Mouse (Mus musculus) cerebellum, postnatal 10 days (tissue): ENCODE results near the gene Rbfox1.

Experiments used
- DNase-seq, 2 experiments: peaks; one replicate each; pipeline ENCODE4 v3.0.0; 2021; ENCODE audit warnings: mixed read lengths in 2 of 2

Gene Rbfox1

DNA sequence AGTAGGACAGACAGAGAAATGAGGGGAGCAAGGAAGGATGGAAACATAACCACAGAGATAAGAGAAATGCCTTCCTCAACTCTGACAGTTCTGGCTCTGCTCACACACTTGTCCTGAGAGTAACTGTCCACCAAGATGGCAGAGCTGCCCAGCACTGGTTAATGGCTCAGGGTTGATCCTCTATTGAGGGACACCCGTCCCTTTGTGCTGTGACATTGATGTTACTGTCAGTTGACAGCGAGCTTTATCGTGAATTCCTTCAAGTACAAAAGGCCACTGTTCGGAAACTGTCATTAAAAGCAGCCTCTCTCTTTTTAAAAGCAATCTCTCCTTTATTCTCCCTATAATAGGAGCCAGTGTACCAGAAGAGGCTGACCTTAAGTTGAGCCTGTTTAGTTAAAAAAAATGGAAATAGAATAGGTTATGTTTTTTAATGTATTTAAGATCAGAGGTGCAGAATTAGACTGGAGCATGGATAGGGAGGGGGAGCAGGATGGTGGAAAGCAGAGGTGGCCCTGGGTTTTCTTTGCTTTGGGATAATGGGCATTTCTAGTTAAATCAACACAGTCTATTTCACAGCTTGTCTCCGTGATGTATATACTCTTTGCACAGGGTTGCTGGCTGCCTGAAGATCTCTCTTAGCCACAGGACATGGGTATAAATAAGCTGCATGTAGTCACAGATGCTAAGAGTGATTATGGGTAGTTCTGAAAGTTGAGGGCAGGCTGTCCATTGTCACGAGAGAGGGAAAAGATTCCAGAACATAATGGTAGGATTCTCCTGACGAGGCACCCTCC is 212.3 kb downstream of the Rbfox1 start:
- DNase-seq = no peak

DNA sequence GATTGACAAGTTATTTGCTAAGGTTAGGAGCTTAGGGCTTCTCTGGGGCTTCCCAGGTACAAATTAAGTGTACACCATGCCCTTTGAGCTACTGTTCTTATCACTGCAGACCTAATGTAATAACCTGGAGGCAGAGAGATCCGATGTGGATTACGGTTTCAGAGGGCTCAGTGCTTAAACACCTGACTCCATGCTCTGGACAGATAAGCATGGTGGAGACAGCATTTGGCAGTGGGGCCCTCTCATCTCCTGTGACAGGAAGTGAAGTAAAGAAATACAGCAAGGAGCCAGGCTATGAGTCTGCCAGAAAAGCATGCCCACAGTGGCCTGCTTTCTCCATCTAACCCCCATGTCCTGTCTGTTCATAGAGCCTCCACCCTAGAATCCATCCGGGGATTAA is 213.0 kb downstream of the Rbfox1 start:
- no peak for DNase-seq

DNA sequence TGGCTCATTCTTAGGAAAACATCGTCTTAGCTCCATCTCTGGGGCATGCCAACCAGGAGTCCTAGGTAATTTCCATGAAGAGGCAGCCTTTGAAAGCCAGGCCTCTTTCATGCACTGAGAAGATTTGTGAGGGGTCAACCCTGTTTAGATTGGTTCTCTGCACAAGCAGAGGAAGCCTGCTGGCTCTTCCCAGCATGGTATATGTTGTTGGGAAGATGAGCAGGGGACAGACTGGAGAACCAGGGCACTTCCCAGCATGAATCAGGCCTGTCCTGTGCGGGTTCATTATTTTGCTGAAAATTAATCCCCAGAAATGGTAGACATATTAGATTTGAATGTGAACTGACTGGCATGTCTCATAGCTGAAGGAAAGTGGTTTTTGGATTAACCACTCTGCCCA is 214.4 kb downstream of the Rbfox1 start:
- DNase-seq = no peak

DNA sequence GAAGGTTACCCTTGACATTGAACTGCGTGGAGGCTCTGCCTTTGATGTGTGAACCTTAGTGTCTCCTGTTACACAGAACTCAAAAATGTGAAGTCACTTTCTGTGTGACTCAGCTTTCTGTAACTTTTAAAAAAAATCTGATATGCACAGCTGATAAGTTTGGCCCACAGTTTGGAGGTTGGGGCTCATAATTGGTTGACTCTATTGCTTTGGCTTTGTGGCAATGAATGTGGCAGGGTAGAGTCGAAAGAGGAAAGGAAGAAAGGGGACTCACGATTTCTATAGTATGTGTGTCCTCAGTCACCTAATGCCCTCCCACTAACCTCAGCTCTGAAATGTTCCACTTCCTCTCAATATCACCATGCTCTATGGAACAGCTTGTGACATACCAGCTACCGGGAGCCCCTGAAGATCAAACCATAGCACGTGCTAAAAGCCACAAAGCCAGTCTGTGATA is 215.3 kb downstream of the Rbfox1 start:
- no peak for DNase-seq

DNA sequence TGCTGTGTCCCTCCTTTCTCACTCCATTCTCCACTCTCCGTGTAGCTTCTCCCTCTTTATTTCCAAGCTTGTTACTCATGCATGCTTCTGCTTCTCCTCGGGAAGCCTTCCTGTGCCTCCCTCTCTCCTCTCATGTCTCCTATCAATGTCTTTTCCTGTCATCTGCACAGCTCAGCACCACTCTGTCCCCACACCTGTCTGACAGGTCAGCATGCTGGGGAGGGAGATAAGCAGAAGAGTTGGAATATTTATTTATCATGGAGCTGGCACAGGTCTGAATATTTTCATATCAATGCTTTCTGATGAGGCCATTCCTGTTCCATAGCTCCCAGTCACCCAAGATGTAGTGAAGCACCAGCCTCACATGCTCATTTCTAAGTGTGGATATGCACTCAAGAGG is 218.6 kb downstream of the Rbfox1 start:
- DNase-seq = no peak

DNA sequence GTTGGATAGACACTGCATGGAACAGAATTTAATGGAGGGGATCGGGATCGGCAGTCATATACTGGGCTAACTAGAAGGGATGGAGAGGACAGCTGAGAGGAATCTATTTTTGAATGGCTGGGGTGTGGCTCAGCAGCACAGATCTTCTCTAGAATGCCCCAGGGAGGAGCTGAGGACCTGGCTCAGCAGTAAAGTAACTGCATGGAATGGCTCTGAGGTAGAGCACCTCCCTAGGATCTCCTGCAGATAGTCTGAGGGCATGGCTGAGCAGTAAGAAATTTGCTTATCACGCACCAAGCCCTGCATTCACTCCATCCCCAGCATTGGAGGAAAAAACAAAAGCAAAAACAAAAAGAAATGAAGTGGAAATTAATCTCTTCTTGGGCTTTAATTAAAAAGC is 225.0 kb downstream of the Rbfox1 start:
- no peak for DNase-seq

DNA sequence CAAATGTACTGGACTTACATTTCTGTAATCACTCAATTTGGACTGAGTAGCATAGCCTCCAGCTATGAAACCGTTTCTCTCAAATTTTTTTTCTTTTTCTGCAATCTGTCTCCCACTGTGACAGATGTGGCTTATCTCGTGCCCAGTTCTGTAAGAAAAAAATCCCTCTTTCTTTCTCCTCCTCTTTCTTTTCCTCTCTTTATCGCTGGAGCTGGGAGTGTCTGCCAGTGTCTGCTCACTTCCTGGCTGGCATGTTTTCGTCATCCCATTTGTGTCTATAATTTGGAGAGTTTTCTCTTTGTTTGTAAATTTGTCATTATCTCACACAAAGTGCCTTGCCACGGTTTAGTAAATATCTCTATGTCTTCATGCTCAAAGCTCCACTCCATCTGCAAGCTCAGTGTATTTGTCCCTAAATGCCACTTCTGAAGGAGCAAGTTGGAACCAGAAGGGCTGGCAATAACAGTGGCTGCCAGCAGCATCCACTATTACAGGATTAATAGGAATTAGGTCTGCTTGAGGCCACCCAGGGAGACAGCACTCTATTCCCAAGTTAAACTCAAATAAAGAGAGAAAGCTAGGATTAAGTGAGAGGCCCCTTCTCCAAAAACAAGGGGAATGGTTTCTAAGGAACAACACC is 228.8 kb downstream of the Rbfox1 start:
- DNase-seq = peak in 1 of 2 experiments; percentile 30

DNA sequence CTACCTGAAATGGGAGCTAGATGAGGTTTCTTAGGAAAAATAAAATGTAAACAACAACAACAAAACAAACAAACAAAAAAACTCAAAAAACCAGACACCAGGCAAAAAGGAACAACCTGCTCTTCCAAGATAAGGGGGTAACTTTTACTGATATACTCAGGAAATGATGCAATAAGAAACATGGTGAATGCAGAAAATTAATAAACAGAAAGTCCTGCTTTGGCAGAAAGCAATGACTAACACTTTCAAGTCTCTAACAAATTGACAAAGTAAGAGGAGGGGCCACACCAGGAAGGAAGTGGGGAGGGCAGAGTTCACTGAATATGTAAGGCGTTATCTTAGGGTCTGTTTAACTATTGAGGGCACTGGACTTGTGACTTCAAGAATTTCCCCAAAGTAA is 234.3 kb downstream of the Rbfox1 start:
- DNase-seq = no peak

DNA sequence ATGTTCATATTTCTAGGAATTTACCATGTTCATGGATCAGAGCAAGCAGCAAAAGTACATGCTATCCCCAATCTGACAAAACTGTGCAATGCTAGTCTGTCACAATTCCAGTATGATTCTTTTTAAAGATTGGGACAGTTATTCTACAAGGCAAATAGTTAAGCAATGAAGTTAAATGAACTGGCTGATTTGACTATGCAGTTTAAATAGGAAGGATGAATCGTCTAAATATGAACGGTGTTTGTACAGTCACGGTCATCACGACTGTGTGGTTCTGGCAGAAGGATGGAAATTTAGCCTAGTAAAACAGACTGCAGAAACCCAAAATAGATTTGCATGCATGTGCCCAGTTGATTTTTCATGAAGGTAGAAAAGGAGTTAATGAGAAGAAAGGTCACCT is 236.1 kb downstream of the Rbfox1 start:
- DNase-seq = no peak

DNA sequence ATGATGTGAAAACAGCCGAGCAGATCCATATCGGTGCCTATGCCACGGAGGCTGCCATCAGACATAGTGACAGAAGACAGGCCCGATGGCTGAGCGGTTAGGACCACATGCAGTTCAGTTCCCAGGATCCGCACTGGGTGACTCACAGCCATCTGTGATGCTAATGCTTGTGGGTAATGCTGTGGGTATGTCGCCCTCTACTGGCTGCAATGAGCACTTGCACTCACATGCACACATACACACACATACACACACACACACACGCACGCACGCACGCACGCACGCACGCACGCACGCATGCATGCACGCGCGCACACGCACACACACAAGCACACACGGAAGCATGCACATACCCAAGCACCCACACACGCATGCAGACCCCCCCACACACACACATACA is 237.7 kb downstream of the Rbfox1 start:
- no peak for DNase-seq

DNA sequence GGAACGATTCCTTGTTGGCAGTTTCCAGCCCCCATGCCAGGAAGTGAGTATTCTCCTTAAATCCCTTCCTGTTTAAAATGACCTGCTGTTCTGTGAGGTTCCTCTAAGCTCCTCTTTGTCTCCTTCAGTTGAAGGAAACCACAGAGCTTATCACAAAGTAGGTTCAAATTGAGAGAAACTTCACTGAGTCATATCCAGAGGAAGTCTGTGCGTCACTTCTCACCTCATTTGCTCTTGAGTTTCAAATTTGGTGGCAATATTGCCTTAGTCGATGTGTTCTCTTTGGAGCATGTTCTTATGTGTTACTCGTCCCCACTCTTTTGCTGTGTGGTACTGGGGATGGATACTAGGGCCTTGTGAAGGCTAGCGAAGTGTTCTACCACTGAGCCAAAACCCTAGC is 243.2 kb downstream of the Rbfox1 start:
- DNase-seq = no peak

DNA sequence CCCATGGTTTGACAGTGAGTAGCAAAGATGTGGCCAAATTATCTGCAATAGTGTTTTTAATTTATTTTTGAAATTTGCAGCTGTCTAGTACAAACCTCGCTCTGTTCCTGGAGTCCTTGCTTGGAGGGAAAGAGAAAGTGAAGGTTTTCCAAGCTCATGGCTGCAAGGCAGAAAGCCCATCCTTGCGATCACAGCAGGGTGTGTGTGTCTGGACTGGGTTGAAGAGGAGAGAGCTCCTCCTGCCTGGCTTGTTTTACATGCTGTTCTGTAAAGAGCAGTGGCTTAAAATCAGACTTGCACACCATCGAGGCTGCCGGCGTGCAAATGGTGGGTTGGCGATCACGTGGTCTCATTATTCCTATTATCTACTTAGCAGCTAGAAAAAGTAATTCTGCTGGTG is 249.9 kb downstream of the Rbfox1 start:
- DNase-seq = peak; percentile 63 to 75

DNA sequence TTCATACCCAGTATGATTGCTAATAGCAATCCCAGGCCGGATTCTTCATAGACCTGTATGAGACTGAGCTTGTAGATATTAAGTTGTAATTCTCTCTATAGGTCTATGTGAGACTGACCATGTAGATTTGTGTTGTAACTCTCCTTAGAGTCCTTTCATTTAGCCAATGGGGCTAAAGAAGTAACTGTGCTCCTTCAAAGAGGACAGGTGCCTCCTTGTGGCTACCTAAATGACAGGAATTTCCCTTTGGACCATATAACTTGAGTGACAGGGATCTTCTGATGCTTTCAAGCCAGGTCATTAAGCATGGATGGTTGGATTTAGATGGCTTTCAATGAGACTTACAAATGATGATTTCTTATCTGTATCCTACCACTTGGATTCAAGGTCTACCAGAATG is 254.3 kb downstream of the Rbfox1 start:
- no peak for DNase-seq

DNA sequence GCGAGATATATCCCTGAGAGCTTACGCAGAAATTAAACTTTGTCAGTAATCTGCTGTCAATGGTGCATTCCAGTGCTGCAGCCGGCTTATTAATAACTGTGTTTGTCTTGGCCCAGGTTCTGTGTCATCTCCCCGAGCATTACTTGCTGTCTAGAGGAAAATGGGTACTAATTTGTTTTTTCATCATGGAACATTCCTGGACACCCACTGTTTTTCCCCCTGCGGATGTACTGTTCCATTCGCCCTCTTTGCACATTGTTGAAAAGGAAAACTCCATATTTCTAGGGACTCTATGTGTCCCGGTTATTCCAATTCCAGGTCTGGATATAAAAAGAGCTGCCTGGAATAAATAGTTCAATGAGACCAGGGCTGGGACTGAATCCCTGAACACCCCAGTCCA is 262.8 kb downstream of the Rbfox1 start:
- no peak for DNase-seq

DNA sequence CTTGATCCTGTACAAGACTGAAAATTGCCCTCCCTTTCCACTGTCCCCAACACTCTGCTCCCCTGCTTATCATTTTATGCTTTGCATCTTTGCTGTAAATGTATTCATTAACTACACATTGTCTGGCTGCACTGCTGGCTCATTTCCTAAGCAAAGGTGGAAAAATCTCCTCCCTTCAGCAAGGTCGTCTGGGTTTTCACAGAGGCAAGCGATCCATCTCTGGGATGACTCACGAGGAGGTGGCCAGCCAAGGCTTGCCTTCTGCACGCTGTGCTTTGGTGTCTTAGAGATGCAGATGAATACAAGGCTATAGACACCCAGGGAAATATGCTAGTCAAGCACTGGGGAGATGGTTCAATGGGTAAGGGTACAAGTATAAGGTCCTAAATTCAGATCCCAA is 264.2 kb downstream of the Rbfox1 start:
- DNase-seq = no peak

DNA sequence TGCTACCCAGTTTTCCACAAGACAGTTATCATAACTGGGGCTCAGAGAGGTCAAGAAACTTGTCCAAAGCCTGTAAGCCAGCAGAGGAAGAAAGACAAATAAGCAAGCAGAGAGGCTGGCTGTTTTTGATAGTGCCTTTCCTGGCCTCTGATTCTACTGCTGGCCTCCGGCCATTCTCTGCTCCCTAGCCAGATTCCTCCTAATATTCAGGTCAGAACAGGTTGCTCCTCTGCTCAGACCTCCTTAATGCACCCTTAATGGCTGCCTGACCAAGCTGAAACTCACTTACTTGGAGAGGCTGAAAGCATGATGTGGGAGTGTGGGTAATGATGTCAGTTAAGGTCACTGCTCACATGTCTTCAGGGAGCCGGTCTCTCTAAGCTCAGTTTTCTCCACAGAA is 270.4 kb downstream of the Rbfox1 start:
- peak; percentile 72 to 78 for DNase-seq

DNA sequence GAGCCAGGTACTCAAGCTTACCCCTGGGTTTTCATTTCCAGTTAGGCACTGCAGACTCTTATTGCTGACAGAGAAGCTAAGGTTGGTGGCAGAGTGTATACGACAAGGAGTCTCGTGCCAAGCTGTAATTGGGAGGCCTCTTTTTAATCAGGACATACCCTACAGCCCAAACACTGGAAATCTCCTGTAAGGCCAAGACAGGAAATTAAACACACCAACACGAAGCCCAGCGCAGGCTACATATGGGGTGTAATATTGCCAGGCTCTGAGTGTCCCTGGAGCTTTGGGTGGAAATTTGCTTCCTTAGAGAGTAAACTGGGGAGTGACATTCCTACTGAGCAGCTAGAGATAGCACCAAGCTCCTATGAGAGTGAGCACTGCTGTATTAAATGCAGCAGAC is 279.3 kb downstream of the Rbfox1 start:
- no peak for DNase-seq

DNA sequence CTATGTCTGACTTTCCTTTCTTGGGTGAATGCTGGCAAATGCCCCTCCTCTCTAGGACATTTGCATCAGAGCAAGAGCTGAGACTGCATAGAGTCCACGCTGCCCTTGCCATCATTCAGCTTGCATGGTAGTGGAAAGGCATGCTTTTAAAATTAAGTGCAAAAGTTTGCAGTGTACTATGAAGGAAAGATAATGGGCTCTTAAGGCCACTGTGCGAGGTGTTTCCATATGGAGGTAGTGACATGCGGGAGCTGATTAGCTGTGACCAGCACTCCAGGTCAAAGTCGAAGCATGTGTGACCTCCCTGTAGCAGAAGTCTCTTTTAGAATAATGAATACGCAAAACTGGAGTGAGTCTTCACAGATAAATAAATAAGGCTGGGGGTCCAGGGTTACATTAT is 284.2 kb downstream of the Rbfox1 start:
- no peak for DNase-seq

DNA sequence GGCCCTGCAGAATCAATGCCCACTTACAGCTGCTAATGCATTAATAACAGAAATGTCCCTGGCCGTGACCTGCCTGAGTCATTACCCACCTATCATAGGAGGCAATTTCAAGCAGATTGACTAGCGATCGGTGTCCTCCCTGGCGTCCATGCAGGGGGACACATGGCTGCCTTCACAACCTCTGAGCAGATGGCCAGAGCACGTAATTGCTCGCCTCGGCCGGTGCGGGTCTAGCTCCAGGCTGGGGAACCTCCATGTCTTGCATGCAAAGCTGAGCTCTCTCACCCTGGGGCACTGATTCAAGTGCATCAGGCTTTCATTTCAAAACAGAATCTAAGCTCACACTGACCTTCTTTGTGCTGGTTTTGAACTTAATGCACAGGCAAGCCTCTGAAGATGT is 295.7 kb downstream of the Rbfox1 start:
- DNase-seq = peak; percentile 68 to 73

DNA sequence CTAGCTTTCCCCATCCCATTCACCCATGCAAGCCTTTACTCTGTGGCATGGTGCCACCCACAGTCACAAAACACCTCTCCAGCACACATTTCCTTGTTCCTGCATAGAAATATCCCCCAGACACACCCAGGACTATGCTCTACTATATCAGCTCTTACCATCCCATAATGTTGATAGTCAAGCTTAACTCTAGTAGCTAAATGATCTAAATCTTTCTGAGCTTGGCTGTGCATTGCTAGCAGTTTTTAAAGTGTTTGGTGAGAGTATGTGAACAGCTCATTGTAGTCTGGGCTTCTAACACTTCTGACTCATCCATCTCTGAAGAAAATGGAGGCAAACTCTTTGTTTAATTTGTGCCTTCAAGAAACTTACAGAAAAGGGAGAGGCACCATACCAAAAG is 297.2 kb downstream of the Rbfox1 start:
- DNase-seq = peak in 1 of 2 experiments; percentile 15

DNA sequence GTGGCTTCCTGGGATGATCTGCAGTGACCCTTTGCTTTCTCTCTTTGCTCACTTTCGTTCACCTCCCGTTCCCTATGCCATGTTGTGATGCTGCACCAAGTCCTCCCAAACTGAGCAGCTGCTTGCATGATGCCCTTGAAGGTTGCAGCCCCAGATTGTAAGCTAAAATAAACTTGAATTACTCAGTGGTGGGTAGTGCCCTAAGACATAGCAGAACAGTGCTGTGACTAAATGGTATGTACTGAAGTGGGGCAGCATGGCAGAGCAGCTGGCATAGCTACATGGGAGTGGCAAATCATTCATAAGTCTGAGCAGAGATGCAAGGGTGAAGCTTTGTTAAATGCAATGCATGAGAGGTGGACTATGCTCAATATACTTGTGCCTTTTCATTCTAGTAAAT is 307.2 kb downstream of the Rbfox1 start:
- DNase-seq = no peak

DNA sequence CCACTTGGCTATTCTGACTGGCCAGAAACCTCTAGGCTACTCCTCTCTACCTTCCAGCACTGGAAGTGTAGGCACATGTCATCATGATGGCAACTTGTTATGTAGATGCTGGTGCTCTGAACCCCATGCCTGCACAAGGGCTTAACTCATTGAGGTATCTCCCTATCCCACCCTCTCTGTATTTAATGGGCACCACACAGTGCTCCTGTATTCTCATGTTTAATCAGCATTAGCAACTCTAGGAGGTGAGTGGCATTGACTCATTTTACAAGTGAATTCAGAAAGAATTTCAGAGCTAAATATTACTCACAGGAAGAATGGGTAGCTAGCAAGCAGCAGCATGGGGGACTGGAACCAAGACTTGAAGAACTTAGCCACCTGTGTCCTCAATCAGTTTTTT is 321.3 kb downstream of the Rbfox1 start:
- no peak for DNase-seq

DNA sequence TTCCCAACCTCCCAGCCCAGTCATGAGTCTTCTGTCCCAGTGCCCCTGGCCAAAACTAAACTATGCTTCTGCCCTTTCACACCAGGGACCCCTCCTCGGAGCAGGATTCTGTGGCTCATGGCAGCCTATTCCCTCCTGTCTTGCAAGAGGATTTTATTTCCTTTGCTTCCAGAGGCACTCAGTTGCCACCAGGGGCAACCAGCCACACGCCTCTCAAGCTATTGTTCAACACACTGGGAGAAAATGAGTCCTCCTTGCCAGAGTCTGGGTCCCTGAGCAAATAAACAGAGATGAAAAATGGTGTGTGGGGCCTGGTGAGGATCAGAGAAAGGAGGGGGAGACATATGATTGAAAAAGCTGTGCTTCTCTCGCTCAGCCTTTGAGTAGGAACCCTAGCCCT is 327.8 kb downstream of the Rbfox1 start:
- peak; percentile 14 to 22 for DNase-seq

DNA sequence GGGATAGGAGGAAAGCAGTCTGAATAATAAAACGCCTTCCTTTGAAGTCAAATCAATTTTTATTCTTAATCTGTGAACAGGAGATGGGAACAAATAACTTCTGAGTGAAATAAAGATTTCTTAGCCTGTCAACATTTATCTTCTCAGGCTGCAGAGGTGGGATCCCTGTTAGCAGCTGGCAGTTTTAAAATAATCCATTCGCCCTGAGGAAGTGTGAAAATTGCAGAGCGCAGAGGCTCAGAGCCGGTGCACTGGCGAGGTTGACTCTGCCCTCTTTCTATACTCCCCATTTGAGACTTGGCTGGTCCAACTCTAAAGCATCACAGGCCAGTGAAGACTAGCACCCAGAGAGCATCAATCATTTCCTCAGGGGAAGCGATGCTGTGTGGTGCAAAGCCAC is 342.3 kb downstream of the Rbfox1 start:
- DNase-seq = no peak

DNA sequence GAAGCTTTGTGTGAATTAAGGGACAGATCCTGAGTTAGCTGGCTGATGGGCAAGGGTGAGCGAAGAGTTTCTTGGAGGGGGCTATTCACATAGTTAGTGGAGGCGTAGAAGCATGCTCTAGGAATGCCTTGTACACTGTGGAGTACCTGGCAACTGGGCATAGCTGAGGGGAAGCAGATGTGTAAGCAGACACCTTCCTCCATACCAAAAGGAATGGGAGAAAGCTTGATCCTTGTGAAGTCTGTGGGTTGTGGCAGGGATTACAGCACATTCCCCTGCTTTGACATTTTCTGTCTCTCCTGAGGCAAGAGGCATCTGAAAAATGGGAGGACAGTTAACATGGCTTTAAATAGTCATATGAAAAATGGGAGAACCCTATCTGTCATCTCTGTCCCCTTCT is 347.8 kb downstream of the Rbfox1 start:
- DNase-seq = no peak
